In genomic region chr17:71144322-71145116, GRCm38 (mm10) we compare ENCODE assay signal across 23 mouse cellular contexts. TPM values are rescaled to one million over a fixed set of nuclear protein-coding genes. Genes with fewer than 3 reads are reported as not detected.
DNase-seq lines count a peak whose midpoint lies in the region; ATAC-seq and TF ChIP-seq lines count a peak whose summit lies in the region.
"Had no signal": no experiment of that assay in that cellular context is flagged by ENCODE, and none has a peak within 500 bp of the region (broad histone marks: within the 10 kb centered on the region; RNA-seq: fewer than 3 reads in every experiment).

No protein-coding gene starts in this region.

- DNase-seq in midbrain, embryonic 11.5 days (ENCODE audit: low spot score, missing footprints): peak; percentile 66
- no peak for DNase-seq in liver, embryonic 13.5 days
- no peak for DNase-seq in urinary bladder, adult 18-20 months (ENCODE audit: low spot score in 2 of 2)
- DNase-seq in thymus, adult 2 months: no peak
- DNase-seq: adrenal gland, postnatal 10 days; cerebellum, adult 18-20 months; cerebellum, postnatal 25 days; gastrocnemius, postnatal 10 days; heart, postnatal 14 days; kidney, adult 8-10 months; kidney, postnatal 36 days; lung, postnatal 36 days; thymus, postnatal 36 days had no signal

- H3K4me3 ChIP-seq in midbrain, embryonic 11.5 days (ENCODE audit: low read depth, low read length): no peak overlapping the region
- H3K4me3 ChIP-seq in midbrain, embryonic 15.5 days: no peak overlapping the region
- H3K4me3 ChIP-seq in erythroblast, embryonic 14.5 days (replicated peaks): peak overlapping the region; percentile 19
- no peak overlapping the region; the same call in 1 of the 2 replicates for H3K4me3 ChIP-seq in liver, embryonic 13.5 days (replicated peaks)
- no peak overlapping the region for H3K4me3 ChIP-seq in myocyte
- H3K4me3 ChIP-seq in thymus, adult 2 months (ENCODE audit: control insufficient read depth, insufficient read depth, low read length): no peak overlapping the region
- H3K4me3 ChIP-seq: embryonic facial prominence, embryonic 12.5 days; forebrain, embryonic 13.5 days; heart, embryonic 13.5 days; hindbrain, embryonic 13.5 days; lung, embryonic 15.5 days; megakaryocyte, embryonic 14.5 days had no signal

- no peaks in the 10 kb centered on the region for H3K4me1 ChIP-seq in midbrain, embryonic 11.5 days (ENCODE audit: control insufficient read depth, insufficient read depth, low read length)
- H3K4me1 ChIP-seq in midbrain, embryonic 15.5 days: no peaks in the 10 kb centered on the region
- peaks cover 35% of the 10 kb centered on the region for H3K4me1 ChIP-seq in erythroblast, embryonic 14.5 days (ENCODE audit: control insufficient read depth)
- peaks cover 36% of the 10 kb centered on the region for H3K4me1 ChIP-seq in liver, embryonic 13.5 days (replicated peaks)
- H3K4me1 ChIP-seq in thymus, adult 2 months (replicated peaks; ENCODE audit: control insufficient read depth, insufficient read depth, low read length): no peaks in the 10 kb centered on the region
- H3K4me1 ChIP-seq: embryonic facial prominence, embryonic 12.5 days; forebrain, embryonic 13.5 days; heart, embryonic 13.5 days; hindbrain, embryonic 13.5 days; lung, embryonic 15.5 days had no signal

- no peaks in the 10 kb centered on the region for H3K27me3 ChIP-seq in midbrain, embryonic 11.5 days (ENCODE audit: control insufficient read depth, insufficient read depth, low read length)
- no peaks in the 10 kb centered on the region for H3K27me3 ChIP-seq in midbrain, embryonic 15.5 days (replicated peaks)
- no peaks in the 10 kb centered on the region for H3K27me3 ChIP-seq in erythroblast, embryonic 14.5 days (ENCODE audit: control insufficient read depth)
- no peaks in the 10 kb centered on the region for H3K27me3 ChIP-seq in liver, embryonic 13.5 days
- no peaks in the 10 kb centered on the region for H3K27me3 ChIP-seq in myocyte (ENCODE audit: control insufficient read depth, insufficient read depth, insufficient read length)
- H3K27me3 ChIP-seq in thymus, adult 2 months (ENCODE audit: control insufficient read depth, insufficient read depth, low read length): no peaks in the 10 kb centered on the region
- H3K27me3 ChIP-seq: embryonic facial prominence, embryonic 12.5 days; forebrain, embryonic 13.5 days; heart, embryonic 13.5 days; hindbrain, embryonic 13.5 days; lung, embryonic 15.5 days had no signal

- 91% methylated on average over 19 of the region's 19 CpGs for WGBS in midbrain, embryonic 11.5 days
- 91% methylated on average over 19 of the region's 19 CpGs for WGBS in midbrain, embryonic 15.5 days
- 68% methylated on average over 19 of the region's 19 CpGs for WGBS in liver, embryonic 13.5 days (ENCODE audit: insufficient replicate concordance)
- WGBS in thymus, adult 2 months: 93% methylated on average over 19 of the region's 19 CpGs

- no peak overlapping the region for H3K9ac ChIP-seq in midbrain, embryonic 11.5 days (ENCODE audit: low read length)
- no peak overlapping the region for H3K9ac ChIP-seq in midbrain, embryonic 15.5 days
- peak overlapping the region; percentile 27; the same call in 1 of the 2 replicates for H3K9ac ChIP-seq in liver, embryonic 13.5 days
- H3K9ac ChIP-seq: embryonic facial prominence, embryonic 12.5 days; forebrain, embryonic 13.5 days; heart, embryonic 13.5 days; hindbrain, embryonic 13.5 days; lung, embryonic 15.5 days had no signal

- no peak for TF ChIP-seq CTCF in thymus, adult 2 months (IDR thresholded peaks at IDR 0.05; ENCODE audit: borderline replicate concordance, control insufficient read depth, extremely low read depth, insufficient read depth, low read length, poor library complexity)

- no peaks in the 10 kb centered on the region for H3K36me3 ChIP-seq in midbrain, embryonic 11.5 days (ENCODE audit: control insufficient read depth, insufficient read depth, low read length)
- H3K36me3 ChIP-seq in midbrain, embryonic 15.5 days (replicated peaks): no peaks in the 10 kb centered on the region
- H3K36me3 ChIP-seq in erythroblast, embryonic 14.5 days (ENCODE audit: control insufficient read depth): no peaks in the 10 kb centered on the region
- H3K36me3 ChIP-seq in liver, embryonic 13.5 days: no peaks in the 10 kb centered on the region
- H3K36me3 ChIP-seq in myocyte (ENCODE audit: control insufficient read depth, insufficient read depth): no peaks in the 10 kb centered on the region
- H3K36me3 ChIP-seq in thymus, adult 2 months (ENCODE audit: control insufficient read depth, insufficient read depth, low read length): no peaks in the 10 kb centered on the region
- H3K36me3 ChIP-seq: embryonic facial prominence, embryonic 12.5 days; heart, embryonic 13.5 days; hindbrain, embryonic 13.5 days; lung, embryonic 15.5 days had no signal

- H3ac ChIP-seq in myocyte (ENCODE audit: control insufficient read depth, insufficient read length): no peak overlapping the region

- no peak for TF ChIP-seq POLR2A in myocyte (IDR thresholded peaks at IDR 0.05; ENCODE audit: insufficient read length, low read depth)
- no peak for TF ChIP-seq POLR2A in thymus, adult 2 months (IDR thresholded peaks at IDR 0.05; ENCODE audit: control insufficient read depth, extremely low read depth, insufficient read depth, low read length, poor library complexity)

- no peaks in the 10 kb centered on the region for H3K9me3 ChIP-seq in midbrain, embryonic 11.5 days (ENCODE audit: control insufficient read depth, low read length)
- no peaks in the 10 kb centered on the region for H3K9me3 ChIP-seq in midbrain, embryonic 15.5 days
- no peaks in the 10 kb centered on the region for H3K9me3 ChIP-seq in erythroblast, embryonic 14.5 days (ENCODE audit: control insufficient read depth, low read length)
- no peaks in the 10 kb centered on the region for H3K9me3 ChIP-seq in liver, embryonic 13.5 days (replicated peaks)
- H3K9me3 ChIP-seq: embryonic facial prominence, embryonic 12.5 days; forebrain, embryonic 13.5 days; lung, embryonic 15.5 days; megakaryocyte, embryonic 14.5 days had no signal

- no peaks in the 10 kb centered on the region for H3K79me2 ChIP-seq in myocyte (ENCODE audit: control insufficient read depth, insufficient read depth)

- no peak overlapping the region for H3K27ac ChIP-seq in midbrain, embryonic 11.5 days (ENCODE audit: low read depth, low read length)
- H3K27ac ChIP-seq in midbrain, embryonic 15.5 days: no peak overlapping the region
- peak overlapping the region; percentile 60 for H3K27ac ChIP-seq in liver, embryonic 13.5 days
- no peak overlapping the region for H3K27ac ChIP-seq in thymus, adult 2 months (ENCODE audit: control insufficient read depth, insufficient read depth, low read length)
- H3K27ac ChIP-seq: embryonic facial prominence, embryonic 12.5 days; forebrain, embryonic 13.5 days; heart, embryonic 13.5 days; hindbrain, embryonic 13.5 days; lung, embryonic 15.5 days had no signal

- no peak for ATAC-seq in midbrain, embryonic 11.5 days (ENCODE audit: low FRiP score)
- ATAC-seq in midbrain, embryonic 15.5 days (replicated peaks): no peak
- ATAC-seq in liver, embryonic 13.5 days (ENCODE audit: low read depth): peak; percentile 27; the same call in 1 of the 2 replicates
- ATAC-seq: forebrain, embryonic 13.5 days; midbrain, embryonic 16.5 days had no signal

- no peak overlapping the region for H3K4me2 ChIP-seq in midbrain, embryonic 11.5 days
- H3K4me2 ChIP-seq in midbrain, embryonic 15.5 days: no peak overlapping the region
- peak overlapping the region; percentile 50 for H3K4me2 ChIP-seq in liver, embryonic 13.5 days
- H3K4me2 ChIP-seq in myocyte (ENCODE audit: low read depth): no peak overlapping the region
- H3K4me2 ChIP-seq: embryonic facial prominence, embryonic 12.5 days; forebrain, embryonic 13.5 days; heart, embryonic 13.5 days; hindbrain, embryonic 13.5 days; lung, embryonic 15.5 days had no signal

TF ChIP-seq in myocyte, 11 proteins besides CTCF, POLR2A, EP300 and RAD21:
- TF ChIP-seq POLR2AphosphoS2 (IDR thresholded peaks at IDR 0.05; ENCODE audit: insufficient read length, low read depth) (no peak), E2F4 (IDR thresholded peaks at IDR 0.05; ENCODE audit: insufficient read depth) (no peak), MYOG (IDR thresholded peaks at IDR 0.05; ENCODE audit: control insufficient read depth in 1 of 3, insufficient read depth in 1 of 3, insufficient read length in 2 of 3, low read depth in 2 of 3) (peak in 2 of 3 experiments; percentile 11 to 24), TCF3 (IDR thresholded peaks at IDR 0.05; ENCODE audit: insufficient read length, low read depth) (no peak), MYOD1 (IDR thresholded peaks at IDR 0.05; ENCODE audit: control insufficient read depth in 1 of 3, insufficient read length in 2 of 3, low read depth in 2 of 3) (peak in 2 of 3 experiments; percentile 48 to 62), USF1 (IDR thresholded peaks at IDR 0.05; ENCODE audit: low read depth) (peak; percentile 35), TCF12 (IDR thresholded peaks at IDR 0.05; ENCODE audit: insufficient read depth, poor library complexity, severe bottlenecking) (no peak)

RNA-seq across cellular contexts. Expression of gene Lpin2, which starts 37.8 kb away (rescaled TPM):
- 31.6 and 35.4 TPM in 2 replicates for polyA plus RNA-seq in midbrain, embryonic 11.5 days (2014; fragmentation: Nextera tagmentation; extraction: Ambion mirVana)
- polyA plus RNA-seq in midbrain, embryonic 15.5 days (2015; fragmentation: Nextera tagmentation; extraction: Ambion mirVana): 44.2 and 47.6 TPM in 2 replicates
- 5.9 and 10.0 TPM in 2 replicates for polyA plus RNA-seq in erythroblast, embryonic 14.5 days (2012)
- 38.0 and 43.2 TPM in 2 replicates for polyA plus RNA-seq in liver, embryonic 13.5 days (2015; fragmentation: Nextera tagmentation; extraction: Ambion mirVana)
- 6.4 TPM for polyA plus RNA-seq in myocyte (2012; fragmentation: generic; extraction: Trizol)
- polyA plus RNA-seq in thymus, adult 2 months (2012; rRNA removed): 16.7 and 17.4 TPM in 2 replicates
